Mouse (Mus musculus): ENCODE results near the gene Kctd10.

DNA sequence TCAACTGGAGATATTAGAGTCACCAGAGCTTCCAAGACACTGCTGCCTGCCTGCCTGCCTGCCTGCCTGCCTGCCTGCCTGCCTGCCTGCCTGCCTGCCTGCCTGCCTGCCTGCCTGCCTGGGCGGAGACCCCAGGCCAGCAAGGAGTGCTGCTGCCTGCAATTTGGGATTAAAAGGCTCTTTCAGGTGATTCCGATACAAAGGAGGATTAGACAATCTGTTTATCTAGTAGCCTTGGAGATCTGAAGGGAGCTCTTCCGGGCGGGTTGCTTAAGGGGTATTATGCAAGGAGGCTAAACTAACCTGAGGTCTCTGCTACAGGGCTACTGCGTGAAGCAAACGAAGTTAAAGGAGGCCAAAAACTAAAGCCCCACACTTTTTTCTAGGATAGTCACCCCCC is 1.4 kb downstream of the Kctd10 start:
- TF ChIP-seq CTCF (IDR thresholded peaks at IDR 0.05; ENCODE audit: low read depth, low read length) (no peak), GATA1 (IDR thresholded peaks at IDR 0.05; ENCODE audit: borderline replicate concordance, low read length) (no peak), TAL1 (conservative IDR thresholded peaks at IDR 0.05; ENCODE audit: low read depth, low read length) (no peak), GATA2 (IDR thresholded peaks at IDR 0.05; ENCODE audit: borderline replicate concordance, low read depth, low read length) (no peak), POLR2AphosphoS5 (IDR thresholded peaks at IDR 0.05; ENCODE audit: insufficient replicate concordance, low read depth, low read length) (no peak)

Measured in G1E (cell line).